Mouse (Mus musculus) liver, embryonic 12.5 days (tissue): ENCODE results near the gene Zfp362. TPM values are rescaled to one million over a fixed set of nuclear protein-coding genes. Genes with fewer than 3 reads are reported as not detected.

ENCODE experiments used
- ATAC-seq: fragments of 200-750 bp; cut with Nextera tagmentation; 2 replicates; pipeline ENCODE4 v1.8.0; 2017; ENCODE audit warnings: moderate number of reproducible peaks, mild to moderate bottlenecking, moderate library complexity
- H3K27ac ChIP-seq: fragments of 300-500 bp; sonication (generic); 2 replicates; pipeline ENCODE4 v1.5.1; 2016; ENCODE audit warnings: mild to moderate bottlenecking
- H3K27me3 ChIP-seq: fragments of 300-500 bp; sonication (generic); replicated peaks from 2 replicates; pipeline ENCODE4 v1.6.1; 2016; ENCODE audit warnings: mild to moderate bottlenecking, moderate library complexity
- H3K36me3 ChIP-seq: fragments of 300-500 bp; sonication (generic); 2 replicates; pipeline ENCODE4 v1.6.1; 2016; ENCODE audit warnings: mild to moderate bottlenecking, moderate library complexity
- H3K4me1 ChIP-seq: fragments of 300-500 bp; sonication (generic); 2 replicates; pipeline ENCODE4 v1.6.1; 2016
- H3K4me2 ChIP-seq: fragments of 300-500 bp; sonication (generic); 2 replicates; pipeline ENCODE4 v1.6.1; 2016; ENCODE audit warnings: mild to moderate bottlenecking, moderate library complexity
- H3K4me3 ChIP-seq: fragments of 300-500 bp; sonication (generic); 2 replicates; pipeline ENCODE4 v1.5.1; 2016; ENCODE audit warnings: mild to moderate bottlenecking, moderate library complexity
- H3K9ac ChIP-seq: fragments of 300-500 bp; sonication (generic); 2 replicates; pipeline ENCODE4 v1.6.1; 2016; ENCODE audit warnings: mild to moderate bottlenecking, moderate library complexity
- H3K9me3 ChIP-seq: fragments of 300-500 bp; sonication (generic); replicated peaks from 2 replicates; pipeline ENCODE4 v1.6.1; 2016; ENCODE audit warnings: mild to moderate bottlenecking, moderate library complexity
- WGBS: fragments of 180-500 bp; shearing (Covaris S2); methylation state at CpG from one replicate; pipeline ENCODE4 v1.1.7; 2016; ENCODE audit not compliant: insufficient replicate concordance; 5-methylcytosine and 5-hydroxymethylcytosine counted together
- polyA plus RNA-seq: library from polyadenylated mRNA; unstranded; fragments of >200 nt; fragmentation: Nextera tagmentation; extraction: Ambion mirVana; gene quantifications from 2 replicates; pipeline ENCODE4 v1.2.1, GENCODE M21; 2016

The Zfp362 gene
- polyA plus RNA-seq, 1 experiment from 2014 or later = 12.6 TPM

DNA sequence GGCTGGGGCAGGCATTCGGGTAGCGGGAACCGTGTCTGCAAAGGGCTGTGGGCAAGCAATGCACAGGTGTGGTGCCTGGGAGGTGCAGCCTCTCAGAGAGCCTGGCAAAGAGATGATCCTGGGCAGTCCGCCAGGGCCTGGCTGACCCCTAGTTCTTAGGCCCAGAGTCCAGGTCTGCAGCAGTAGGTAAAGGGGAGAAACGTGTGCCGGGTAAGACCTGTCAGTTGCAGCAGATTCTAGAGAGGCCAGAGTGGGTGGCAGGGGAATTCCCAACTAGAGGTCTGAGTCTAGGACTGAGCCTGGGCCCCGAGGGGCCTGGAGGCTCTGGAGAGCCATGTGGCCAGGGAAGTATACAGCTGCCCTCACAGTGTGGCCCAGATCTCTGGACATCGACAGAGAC is 11.6 kb downstream of the Zfp362 start:
- WGBS = 85% methylated on average over 8 of the region's 8 CpGs
- Histone ChIP-seq H3K36me3 (peaks cover 36% of the 10 kb centered on the region), H3K9me3 (no peaks in the 10 kb centered on the region), H3K4me3 (no peak overlapping the region), H3K27me3 (no peaks in the 10 kb centered on the region), H3K27ac (no peak overlapping the region), H3K4me2 (no peak overlapping the region), H3K9ac (no peak overlapping the region), H3K4me1 (peaks cover 64% of the 10 kb centered on the region)
- no peak for ATAC-seq

DNA sequence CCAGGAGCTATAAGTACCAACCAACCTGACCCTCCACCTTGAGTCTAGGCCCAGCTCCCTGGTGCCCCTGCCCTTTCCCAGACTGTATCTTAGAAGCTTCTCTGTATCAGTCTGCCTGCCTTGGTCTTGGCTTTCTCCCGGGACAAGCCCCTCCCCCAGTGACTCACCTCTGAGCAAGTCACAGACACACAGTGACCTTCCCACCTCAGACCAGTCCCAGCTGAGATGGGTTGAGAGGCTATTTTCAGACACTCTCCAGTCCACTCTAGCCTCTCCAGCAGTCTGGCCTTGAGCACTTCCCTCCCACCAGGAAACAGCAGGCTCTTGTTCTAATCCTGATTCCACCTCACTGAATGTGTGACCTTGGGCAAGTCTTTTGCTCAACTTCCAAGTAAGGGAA is 12.1 kb downstream of the Zfp362 start:
- no peak overlapping the region for H3K4me3 ChIP-seq
- H3K27ac ChIP-seq = no peak overlapping the region
- WGBS = 11% methylated on average over 1 of the region's 1 CpGs
- H3K4me2 ChIP-seq = no peak overlapping the region
- no peak for ATAC-seq
- no peaks in the 10 kb centered on the region for H3K27me3 ChIP-seq
- H3K4me1 ChIP-seq = peaks cover 60% of the 10 kb centered on the region
- H3K36me3 ChIP-seq = peaks cover 37% of the 10 kb centered on the region
- no peak overlapping the region for H3K9ac ChIP-seq
- no peaks in the 10 kb centered on the region for H3K9me3 ChIP-seq

DNA sequence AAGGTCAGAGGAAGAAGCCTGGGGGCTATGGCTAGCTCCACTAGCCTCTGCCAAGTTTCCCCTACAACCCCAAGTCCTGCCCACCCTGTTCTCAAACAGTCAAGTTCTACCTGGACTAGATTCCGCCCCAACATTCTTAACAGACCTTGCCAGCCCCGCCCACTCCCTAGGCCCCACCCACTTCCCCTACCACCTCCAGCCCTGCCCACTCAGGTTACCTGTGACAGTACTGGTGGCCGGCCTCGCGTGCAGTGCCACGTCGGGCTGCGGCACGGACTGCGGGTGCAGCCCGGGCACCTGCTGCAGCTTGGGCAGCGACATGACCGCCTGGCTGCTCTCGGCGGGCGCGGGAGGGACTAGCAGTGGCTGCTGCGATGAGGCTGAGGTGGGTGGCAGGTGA is 16.2 kb downstream of the Zfp362 start:
- no peaks in the 10 kb centered on the region for H3K27me3 ChIP-seq
- H3K27ac ChIP-seq = no peak overlapping the region
- peaks cover 24% of the 10 kb centered on the region for H3K4me1 ChIP-seq
- 63% methylated on average over 18 of the region's 18 CpGs for WGBS
- H3K4me2 ChIP-seq = peak overlapping the region; percentile 47
- no peak overlapping the region for H3K9ac ChIP-seq
- no peak for ATAC-seq
- peak overlapping the region; percentile 30 for H3K4me3 ChIP-seq
- no peaks in the 10 kb centered on the region for H3K9me3 ChIP-seq
- peaks cover 71% of the 10 kb centered on the region for H3K36me3 ChIP-seq

DNA sequence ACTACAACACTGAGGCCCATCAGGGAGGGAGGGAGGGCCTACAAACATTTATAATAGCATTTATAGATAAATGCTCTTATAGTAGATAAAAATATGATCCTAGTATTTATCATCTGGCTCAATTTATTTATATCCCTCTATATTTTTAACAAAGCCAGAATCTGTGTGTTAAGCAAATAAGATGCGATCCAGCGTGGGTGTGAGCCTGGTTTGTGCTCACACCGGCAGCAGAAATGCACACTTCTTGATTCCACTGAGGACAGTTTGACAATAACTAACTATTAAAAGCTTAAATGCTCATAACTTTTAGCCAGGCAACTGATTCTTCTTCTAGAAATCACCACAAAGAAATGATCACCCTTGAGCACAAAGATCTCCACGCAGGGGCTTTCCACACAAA is 17.7 kb downstream of the Zfp362 start:
- H3K36me3 ChIP-seq = peaks cover 72% of the 10 kb centered on the region
- WGBS = 88% methylated on average over 4 of the region's 4 CpGs

DNA sequence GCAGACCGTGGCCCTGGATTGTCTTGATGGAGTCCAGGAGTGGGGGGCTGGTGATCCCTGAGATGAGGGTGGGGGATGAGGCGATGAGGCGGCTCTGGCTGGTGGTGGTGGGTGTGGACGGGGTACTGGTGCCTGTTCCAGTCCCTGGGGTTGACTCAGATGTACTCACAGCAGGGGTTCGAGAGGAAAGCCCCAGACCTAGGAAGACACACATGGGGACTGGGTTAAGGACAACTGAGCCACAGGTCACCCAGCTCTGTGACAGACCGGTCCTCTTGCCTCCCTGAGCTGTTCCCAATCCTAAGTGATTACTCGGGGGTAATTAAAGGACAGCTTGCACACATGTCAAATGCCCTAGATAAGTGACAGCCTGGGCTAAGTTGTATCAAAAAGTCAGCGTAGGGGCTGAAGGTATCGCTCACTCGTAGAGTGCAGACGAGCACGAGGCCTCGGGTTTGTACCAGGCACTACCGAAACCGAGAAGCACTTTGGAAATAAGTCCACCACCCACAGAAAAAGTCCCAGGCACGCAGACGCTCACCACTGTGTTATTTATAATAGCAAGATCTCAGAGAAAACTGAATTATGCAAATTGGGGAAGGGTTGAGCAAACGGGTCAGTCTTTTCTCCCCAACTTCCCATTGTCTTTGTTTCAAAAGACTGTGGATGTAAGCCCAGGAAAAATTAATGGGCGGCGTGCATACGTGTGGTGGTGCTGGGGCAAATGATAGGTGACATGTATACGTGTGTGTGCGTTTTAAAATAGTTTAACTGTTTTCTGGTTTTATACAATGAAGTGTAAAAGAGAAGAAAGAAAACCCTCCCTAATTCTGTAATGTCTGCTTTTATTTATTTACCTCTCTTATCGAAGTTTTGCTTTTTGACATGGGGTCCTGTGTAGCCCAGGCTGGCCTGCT is 18.6 kb downstream of the Zfp362 start:
- Histone ChIP-seq H3K9me3 (no peaks in the 10 kb centered on the region), H3K9ac (no peak overlapping the region), H3K27ac (no peak overlapping the region), H3K4me1 (peaks cover 29% of the 10 kb centered on the region), H3K4me2 (no peak overlapping the region), H3K27me3 (no peaks in the 10 kb centered on the region), H3K4me3 (no peak overlapping the region), H3K36me3 (peaks cover 74% of the 10 kb centered on the region)
- ATAC-seq = no peak
- 86% methylated on average over 24 of the region's 24 CpGs for WGBS

More for the DNA sequence above, 17.7 kb downstream of the Zfp362 start:
- H3K4me3 ChIP-seq = no peak overlapping the region
- no peak overlapping the region for H3K4me2 ChIP-seq
- ATAC-seq = no peak
- peaks cover 20% of the 10 kb centered on the region for H3K4me1 ChIP-seq
- no peak overlapping the region for H3K27ac ChIP-seq
- H3K9ac ChIP-seq = no peak overlapping the region
- no peaks in the 10 kb centered on the region for H3K27me3 ChIP-seq
- no peaks in the 10 kb centered on the region for H3K9me3 ChIP-seq

DNA sequence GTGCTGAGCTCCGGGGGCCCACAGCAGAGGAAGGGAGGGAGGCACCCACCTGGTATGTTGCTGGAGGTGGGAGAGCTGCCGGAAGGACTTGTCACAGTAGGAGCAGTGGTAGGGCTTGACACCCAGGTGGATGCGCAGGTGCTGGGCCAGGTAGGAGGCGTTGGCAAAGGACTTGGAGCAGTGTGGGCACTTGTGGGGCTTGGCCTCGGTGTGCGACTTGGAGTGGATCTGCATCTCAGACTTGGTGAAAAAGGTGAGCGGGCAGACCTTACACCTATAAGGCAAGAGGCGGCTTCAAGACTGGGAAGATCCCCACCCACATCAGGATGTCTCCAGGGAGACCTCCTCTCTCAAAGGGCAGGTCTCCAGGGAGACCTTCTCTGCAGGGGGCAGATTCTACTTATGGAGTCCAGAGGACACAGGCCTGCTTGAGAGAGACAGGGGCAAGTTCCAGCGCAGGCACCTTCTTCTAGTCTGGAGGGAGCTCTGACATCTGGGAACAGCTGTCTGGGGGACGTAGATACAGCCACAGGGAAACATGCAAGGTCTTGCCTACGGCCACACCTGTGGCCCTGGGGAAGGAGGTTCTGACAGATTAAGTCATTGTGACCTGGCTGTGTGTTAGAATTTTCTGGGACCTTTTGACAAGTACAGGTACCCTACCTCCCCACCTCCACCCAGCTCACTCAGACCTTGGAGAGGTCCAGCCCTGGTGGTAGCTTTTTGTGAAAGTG is 19.8 kb downstream of the Zfp362 start:
- Histone ChIP-seq H3K4me2 (no peak overlapping the region), H3K27me3 (no peaks in the 10 kb centered on the region), H3K4me1 (peaks cover 30% of the 10 kb centered on the region), H3K36me3 (peaks cover 83% of the 10 kb centered on the region), H3K9me3 (no peaks in the 10 kb centered on the region), H3K4me3 (no peak overlapping the region), H3K9ac (no peak overlapping the region), H3K27ac (no peak overlapping the region)
- no peak for ATAC-seq
- 86% methylated on average over 11 of the region's 11 CpGs for WGBS

DNA sequence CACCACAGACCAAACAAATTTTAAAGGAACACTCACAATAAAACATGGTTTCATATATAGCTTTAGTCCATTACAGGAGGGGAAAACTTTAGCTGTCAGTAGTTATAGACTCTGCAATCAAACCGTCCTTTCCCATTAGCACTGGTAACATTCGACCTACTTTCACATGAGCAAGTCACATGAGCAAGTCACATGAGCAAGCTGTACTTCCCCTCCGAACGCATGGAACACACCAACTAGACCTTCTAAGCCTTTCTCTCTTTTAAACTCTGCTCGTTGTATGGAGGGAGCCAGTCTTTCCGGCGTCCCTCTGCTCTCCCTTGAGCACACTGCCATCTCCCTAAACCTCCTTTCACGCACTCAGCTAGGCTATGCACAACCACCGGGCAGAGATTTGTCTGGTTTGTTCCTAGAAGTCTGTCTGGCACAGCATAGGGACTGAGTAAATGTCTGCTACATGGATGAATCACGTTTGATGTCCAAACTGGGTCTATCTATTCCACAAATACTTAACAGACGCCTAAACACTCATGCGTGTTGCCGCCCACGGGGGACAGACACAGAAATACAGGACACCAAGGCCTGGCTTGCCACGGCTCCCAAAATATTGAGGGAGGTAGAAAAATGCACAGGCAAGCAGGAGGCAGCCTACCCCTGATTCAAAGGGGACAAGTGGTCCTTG is 20.8 kb downstream of the Zfp362 start:
- no peaks in the 10 kb centered on the region for H3K27me3 ChIP-seq
- H3K36me3 ChIP-seq = peaks cover 89% of the 10 kb centered on the region
- H3K4me3 ChIP-seq = no peak overlapping the region
- H3K27ac ChIP-seq = no peak overlapping the region
- H3K4me1 ChIP-seq = peaks cover 20% of the 10 kb centered on the region
- no peak overlapping the region for H3K9ac ChIP-seq
- WGBS = 79% methylated on average over 15 of the region's 15 CpGs
- no peaks in the 10 kb centered on the region for H3K9me3 ChIP-seq
- no peak overlapping the region for H3K4me2 ChIP-seq
- ATAC-seq = no peak

DNA sequence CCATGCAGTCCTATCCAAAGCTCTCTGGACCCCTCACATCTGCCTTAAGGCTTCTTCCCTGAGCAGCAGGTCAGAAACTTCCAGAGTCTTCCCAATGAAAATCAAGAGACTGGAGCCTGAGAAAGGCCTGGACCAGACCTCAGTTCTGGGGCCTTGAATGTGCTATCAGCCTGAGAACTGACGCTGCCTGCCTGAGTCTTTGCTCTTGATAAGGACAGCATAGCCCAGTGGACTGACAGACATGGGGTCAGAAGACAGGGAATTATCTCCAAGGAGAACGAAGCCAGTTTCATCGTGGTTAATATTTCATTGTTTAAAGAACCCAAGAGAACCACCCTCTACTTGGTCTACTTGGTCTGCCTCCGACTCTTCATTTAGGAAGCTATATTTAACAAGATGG is 23.2 kb downstream of the Zfp362 start:
- WGBS = 23% methylated on average over 4 of the region's 4 CpGs
- Histone ChIP-seq H3K4me3 (no peak overlapping the region), H3K9ac (peak overlapping the region; percentile 35), H3K4me2 (no peak overlapping the region), H3K9me3 (no peaks in the 10 kb centered on the region), H3K27ac (no peak overlapping the region), H3K4me1 (peaks cover 19% of the 10 kb centered on the region), H3K27me3 (no peaks in the 10 kb centered on the region), H3K36me3 (peaks cover 100% of the 10 kb centered on the region)
- peak; percentile 59; the same call in 1 of the 2 replicates for ATAC-seq

DNA sequence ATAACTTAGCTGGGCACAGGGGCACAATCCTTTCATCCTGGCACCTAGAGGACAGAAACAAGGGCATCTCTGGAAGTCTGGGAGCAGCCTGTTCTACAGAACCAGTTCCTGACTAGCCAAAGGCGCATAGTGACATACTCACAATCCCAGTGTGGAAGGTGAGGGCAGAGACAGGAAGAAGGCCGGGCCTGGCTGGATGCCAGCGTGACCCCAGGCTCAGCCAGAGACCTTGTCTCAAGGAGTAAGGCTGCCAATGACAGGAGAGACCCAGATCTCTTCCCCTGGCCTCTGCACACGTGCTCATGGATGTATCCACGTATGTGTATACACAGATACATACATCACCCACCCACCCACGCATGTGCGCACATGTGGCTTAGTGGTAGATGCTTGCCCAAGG is 23.8 kb downstream of the Zfp362 start:
- Histone ChIP-seq H3K4me3 (no peak overlapping the region), H3K36me3 (peaks cover 100% of the 10 kb centered on the region), H3K27me3 (no peaks in the 10 kb centered on the region), H3K9me3 (no peaks in the 10 kb centered on the region), H3K4me1 (peaks cover 23% of the 10 kb centered on the region), H3K27ac (no peak overlapping the region), H3K9ac (no peak overlapping the region), H3K4me2 (no peak overlapping the region)
- WGBS = 82% methylated on average over 7 of the region's 7 CpGs
- ATAC-seq = no peak

DNA sequence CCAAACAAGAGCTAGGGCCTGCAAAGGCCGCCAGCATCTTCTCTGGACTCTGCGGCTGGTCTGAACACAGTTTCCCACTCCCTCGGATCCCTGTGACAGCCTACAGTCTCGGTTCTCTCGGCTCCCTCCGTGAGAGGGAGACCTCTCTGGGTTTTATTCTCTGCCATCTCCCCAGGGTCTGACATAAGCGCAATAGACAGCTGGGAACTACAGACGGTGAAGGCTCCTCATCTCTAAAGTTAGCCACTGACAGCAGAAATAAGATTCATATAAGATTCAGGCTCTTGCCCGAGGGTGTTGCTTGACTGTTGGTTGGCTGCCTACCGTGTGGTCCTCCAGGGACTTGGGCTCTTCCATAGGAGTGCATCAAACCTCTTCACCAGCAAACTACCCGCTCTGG is 28.3 kb downstream of the Zfp362 start:
- H3K36me3 ChIP-seq = peaks cover 100% of the 10 kb centered on the region
- no peak overlapping the region for H3K4me2 ChIP-seq
- H3K4me3 ChIP-seq = no peak overlapping the region
- H3K9ac ChIP-seq = no peak overlapping the region
- WGBS = 82% methylated on average over 11 of the region's 11 CpGs
- H3K9me3 ChIP-seq = no peaks in the 10 kb centered on the region
- ATAC-seq = no peak
- H3K4me1 ChIP-seq = peaks cover 13% of the 10 kb centered on the region
- no peak overlapping the region for H3K27ac ChIP-seq
- no peaks in the 10 kb centered on the region for H3K27me3 ChIP-seq

DNA sequence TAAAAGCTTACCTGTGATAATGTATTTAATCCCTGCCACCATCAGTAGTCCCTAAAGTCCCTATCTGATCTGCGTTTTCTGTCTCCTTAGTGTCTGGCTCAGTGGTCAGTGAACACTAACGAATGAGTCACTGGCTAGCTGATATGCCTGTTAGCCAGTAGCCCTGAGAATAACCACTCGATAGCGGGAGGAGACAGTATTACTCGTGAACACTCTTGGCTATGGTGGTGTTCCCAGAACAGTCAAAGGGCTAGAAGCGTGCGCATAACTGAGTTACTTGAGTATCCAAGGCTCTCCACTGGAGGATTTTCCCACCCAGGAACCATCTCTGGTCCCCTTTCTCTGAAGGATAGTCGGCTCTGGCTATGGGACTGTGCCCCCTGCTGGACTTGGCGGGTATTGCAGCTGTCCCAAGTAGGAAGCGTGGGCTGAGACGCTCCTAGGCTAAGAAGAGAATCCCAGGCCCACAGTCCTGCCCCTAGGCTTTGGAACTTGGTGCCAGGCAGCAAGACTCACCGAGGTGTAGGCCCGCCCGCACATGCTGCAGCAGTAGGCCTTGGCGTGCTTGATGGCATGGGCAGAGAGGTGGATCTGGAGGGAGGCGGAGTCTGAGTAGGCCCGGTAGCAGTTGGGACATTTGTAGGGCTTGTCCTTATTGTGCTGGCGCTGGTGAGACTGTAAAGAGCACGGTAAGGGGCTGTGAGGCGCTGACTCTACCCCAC is 29.1 kb downstream of the Zfp362 start:
- H3K27ac ChIP-seq = no peak overlapping the region
- H3K4me2 ChIP-seq = no peak overlapping the region
- H3K9me3 ChIP-seq = no peaks in the 10 kb centered on the region
- 51% methylated on average over 20 of the region's 20 CpGs for WGBS
- peaks cover 7% of the 10 kb centered on the region; the same call in 1 of the 2 replicates for H3K4me1 ChIP-seq
- no peak overlapping the region for H3K9ac ChIP-seq
- H3K27me3 ChIP-seq = no peaks in the 10 kb centered on the region
- H3K36me3 ChIP-seq = peaks cover 98% of the 10 kb centered on the region
- peak; percentile 38 for ATAC-seq
- no peak overlapping the region for H3K4me3 ChIP-seq
